Mouse (Mus musculus) bone marrow macrophage, adult 2 months (primary cell): ENCODE data around the gene Gm21704. TPM values are rescaled to one million over a fixed set of nuclear protein-coding genes. Genes with fewer than 3 reads are reported as not detected.
"Not testable (repeated sequence)": the region's sequence is repeated elsewhere in the genome, so short reads cannot be mapped to it uniquely, and the experiment has no call there.

Experiments used
- H3K27ac ChIP-seq: 2 replicates; pipeline ENCODE4 v1.5.1; 2012; ENCODE audit warnings: low read depth, low read length; ENCODE audit not compliant: insufficient read depth
- H3K4me1 ChIP-seq: 2 replicates; pipeline ENCODE4 v1.6.1; 2012; ENCODE audit warnings: low read length; ENCODE audit not compliant: control insufficient read depth, insufficient read depth
- H3K4me3 ChIP-seq: 2 replicates; pipeline ENCODE4 v1.5.1; 2012; ENCODE audit warnings: mild to moderate bottlenecking, low read length, moderate library complexity; ENCODE audit not compliant: insufficient read depth
- polyA plus RNA-seq: library from polyadenylated mRNA; stranded (reverse); fragments of >200 nt; gene quantifications from 2 replicates; pipeline ENCODE4 v1.2.4, GENCODE M21; 2012; ENCODE audit not compliant: missing spikeins, insufficient read depth, insufficient read length

Gm21704 gene
- polyA plus RNA-seq, result not detected in 2 replicates

- H3K4me3 ChIP-seq, H3K27ac ChIP-seq, H3K4me1 ChIP-seq: not testable (repeated sequence)
Observed at GRCm38 (mm10) chrY:3410067-3410466, at the start of gene Gm21704, which contains the start of gene Gm21708. Gene Gm21704 (minus strand): TSS chrY:3410167. Gene Gm21708 (minus strand): TSS chrY:3410167.

- not testable (repeated sequence) for H3K4me1 ChIP-seq, H3K27ac ChIP-seq, H3K4me3 ChIP-seq
Observed at GRCm38 (mm10) chrY:3345229-3345628, 64.7 kb downstream of the Gm21704 start, which contains the start of gene Gm21693. Gene Gm21693 (minus strand): TSS chrY:3345329.

- H3K4me1 ChIP-seq, H3K27ac ChIP-seq, H3K4me3 ChIP-seq: not testable (repeated sequence)
Observed at GRCm38 (mm10) chrY:3340661-3341060, 69.3 kb downstream of the Gm21704 start.

Other genes with a start within 250 kb of the Gm21704 start
- gene Gm21677, start 103.7 kb downstream of the Gm21704 start, polyA plus RNA-seq, result not detected in 2 replicates
- gene Gm21693, start 64.8 kb downstream of the Gm21704 start, polyA plus RNA-seq, result not detected in 2 replicates
- gene Gm21708, start within 50 bp of the Gm21704 start, polyA plus RNA-seq, result not detected in 2 replicates